Mouse (Mus musculus) A20 (cell line): Measurements from ENCODE around the gene Lrrc63.

Experiments used
- DNase-seq: peaks from one replicate; pipeline ENCODE4 v3.0.0-alpha.2; 2011; ENCODE audit warnings: low read depth, low spot score

Gene Lrrc63

DNA sequence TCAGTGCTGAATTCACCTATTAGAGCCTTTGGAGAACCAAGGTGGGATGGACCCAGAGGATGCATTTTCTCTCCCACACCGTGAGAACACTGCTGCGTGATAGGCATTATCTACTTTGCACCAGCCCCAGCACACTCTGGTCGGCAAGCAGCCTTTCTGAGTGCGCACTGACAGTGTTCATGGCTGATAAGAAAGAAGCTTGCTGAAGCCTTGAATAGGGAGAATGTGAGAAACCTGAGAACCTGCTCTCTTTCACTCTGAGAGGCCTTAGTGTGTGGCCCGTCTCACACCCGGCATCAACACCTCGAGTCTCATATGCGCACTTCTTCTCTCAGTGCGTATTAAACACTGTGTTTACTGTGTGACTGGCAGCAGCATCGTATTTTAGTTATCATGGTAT lies 7.8 kb upstream of the Lrrc63 start:
- no peak for DNase-seq

DNA sequence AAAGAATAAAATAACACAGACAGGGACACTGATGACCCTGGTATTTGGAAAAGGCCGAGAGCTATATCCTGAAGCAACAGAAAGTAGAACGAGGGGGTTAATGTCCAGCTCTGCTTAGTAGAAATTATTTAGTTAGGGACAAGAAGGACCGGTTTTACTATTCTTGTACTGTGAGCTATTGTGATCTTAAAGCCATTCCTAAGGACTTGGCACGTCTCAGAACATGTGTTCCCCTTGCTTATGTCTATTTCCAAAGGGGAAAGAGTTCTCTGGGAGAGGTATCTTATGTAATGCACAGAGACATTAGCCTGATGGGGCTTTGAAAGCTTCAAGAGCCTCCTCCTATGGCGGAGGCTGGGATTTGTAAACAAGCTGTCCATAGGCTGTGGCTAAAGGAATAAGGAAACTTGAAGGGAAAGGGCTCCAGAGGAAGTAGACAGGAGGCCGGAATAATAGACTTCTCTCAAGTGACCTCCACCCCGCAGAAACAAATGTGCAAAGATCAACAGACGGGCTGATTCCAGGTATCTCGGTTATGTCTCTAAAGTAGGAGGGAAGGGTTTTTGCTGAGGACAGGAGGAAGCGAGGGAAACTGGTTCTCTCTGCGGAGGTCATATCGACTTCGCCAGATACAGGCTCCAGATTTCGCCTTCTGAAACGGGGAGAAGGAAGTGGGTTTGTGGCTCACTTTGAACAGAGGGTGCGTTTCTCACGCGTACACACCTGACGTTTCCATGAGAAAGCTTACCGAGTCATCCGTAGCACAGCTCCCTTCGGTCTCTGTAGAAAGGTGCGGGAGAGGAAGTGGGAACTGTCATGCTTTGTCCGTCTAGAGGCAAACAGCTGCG lies 5.7 kb upstream of the Lrrc63 start:
- DNase-seq = peak; percentile 44

DNA sequence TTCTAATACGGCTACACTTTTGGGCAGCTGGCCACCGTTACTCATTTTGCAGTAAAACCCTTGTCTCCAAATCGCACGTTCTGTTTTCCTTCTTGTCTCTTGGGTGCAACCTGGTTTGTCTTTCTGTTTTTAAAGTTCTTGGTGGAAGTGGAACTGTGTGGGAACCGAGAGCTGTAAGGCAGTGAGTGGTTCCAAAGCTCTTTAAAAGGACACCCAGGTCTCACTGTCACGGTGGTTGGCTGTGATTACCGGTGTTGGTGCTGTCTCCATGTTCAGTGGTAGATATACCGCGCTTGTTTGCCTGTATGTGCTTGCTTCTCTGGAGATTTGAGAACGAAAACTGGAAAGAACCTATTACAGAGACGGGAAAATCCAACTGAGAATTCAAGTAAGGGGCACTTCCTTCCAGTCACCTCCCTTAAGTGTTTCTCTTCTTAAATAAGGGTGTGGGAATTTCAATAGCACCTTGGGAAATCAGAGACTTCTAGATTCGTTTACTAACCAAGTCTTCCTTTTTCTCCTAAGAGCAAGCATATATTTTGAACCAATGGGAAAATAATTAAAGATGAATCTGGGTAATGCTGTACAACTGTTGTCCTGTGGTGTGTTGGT lies 749 bp upstream of the Lrrc63 start:
- DNase-seq = no peak

DNA sequence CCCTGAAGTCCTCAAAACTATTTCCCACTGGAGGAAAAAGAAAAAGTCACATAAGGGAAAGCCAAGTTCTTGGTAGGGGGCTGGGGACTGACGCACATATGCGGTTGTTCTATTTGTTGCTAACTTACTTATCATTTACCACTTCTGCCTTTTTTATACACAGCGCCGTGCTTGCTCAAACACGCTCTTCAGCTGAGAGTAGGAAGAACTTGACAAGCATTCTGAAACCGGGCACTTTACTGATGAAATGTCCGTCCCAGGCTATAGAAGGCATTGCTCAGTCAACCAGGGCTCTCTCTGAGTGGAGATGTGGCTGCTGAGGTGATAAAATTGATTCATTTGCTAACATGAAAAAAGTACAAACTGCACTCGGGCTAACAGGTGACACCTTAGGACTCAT lies 9.0 kb downstream of the Lrrc63 start:
- DNase-seq = no peak

DNA sequence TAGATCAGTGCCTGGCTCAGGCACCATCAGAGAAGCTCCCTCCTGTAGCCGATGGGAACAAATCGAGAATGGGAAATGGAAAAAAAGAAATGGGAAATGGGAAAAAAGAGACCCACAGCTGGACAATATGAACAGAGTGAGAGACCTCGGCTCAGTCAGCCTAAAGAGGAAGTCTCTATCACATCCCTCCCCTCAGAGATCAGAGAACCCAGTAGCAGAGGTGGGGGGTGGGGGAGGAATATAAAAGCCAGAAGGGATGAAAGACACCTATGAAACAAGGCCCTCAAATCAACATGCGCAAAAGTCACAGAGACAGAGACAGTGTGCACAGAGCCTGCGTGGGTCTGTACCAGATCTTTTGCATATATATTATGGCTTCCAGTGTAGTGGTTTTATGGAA lies 27.7 kb downstream of the Lrrc63 start:
- no peak for DNase-seq

DNA sequence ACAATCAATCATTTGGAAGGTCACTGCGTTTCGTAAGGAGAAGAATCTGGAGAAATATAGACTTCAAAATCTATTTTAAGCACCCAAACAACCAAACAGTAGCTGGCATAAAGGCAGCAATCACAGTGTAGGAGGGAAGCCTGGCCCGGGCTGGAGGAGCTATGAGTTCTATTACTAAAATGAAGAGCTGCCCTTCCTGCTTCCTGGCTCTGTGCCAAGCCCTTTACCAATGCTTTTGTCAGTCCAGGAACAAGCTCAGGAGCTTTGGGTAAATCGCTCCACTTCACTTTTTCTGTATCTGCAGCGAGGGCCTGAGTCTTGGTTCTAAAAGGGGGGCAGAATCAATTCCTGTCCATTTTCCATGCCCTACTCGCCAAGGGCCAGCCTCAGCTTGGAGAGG lies 52.7 kb downstream of the Lrrc63 start:
- DNase-seq = no peak

DNA sequence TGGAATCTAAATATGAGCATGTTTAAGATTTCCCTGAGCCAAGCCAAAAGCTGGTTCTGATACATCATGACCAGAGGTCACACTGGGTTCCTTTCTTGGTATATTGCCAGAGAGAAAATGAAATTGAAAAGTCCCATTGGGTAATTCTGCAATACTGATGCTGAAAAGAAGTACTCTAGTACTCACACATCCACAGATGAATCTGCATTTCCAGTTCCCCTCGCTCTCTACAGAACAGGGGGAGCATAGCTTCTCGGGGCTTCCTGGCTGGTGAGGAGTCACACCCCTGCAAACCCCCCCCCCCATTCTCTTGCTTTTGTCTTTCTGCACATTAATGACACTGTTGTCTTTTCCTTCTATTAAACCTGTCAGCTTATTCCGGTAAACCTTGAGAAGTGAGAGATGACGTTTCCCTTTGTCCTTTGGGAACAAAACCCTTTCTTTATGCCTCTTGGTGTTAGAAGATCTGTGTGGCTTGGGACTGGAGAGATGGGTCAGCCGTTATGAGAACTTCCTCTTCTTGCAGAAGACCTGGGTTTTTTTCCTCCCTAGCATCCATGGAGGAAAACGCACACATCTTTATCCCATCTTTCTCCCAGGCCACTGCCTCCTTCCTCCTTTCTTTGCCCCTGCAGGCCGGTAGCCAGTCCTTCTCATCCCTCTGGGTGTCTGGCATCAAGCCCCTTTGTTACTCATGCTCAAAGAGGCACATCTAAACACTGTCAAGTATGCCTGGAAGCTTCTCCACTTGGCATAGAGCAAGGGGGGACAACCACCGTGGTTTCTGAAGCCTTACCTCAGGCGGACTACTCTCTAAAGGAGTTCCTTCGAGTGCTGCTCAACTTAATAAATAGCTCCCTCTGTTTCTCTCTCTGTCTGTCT lies 55.1 kb downstream of the Lrrc63 start:
- no peak for DNase-seq

DNA sequence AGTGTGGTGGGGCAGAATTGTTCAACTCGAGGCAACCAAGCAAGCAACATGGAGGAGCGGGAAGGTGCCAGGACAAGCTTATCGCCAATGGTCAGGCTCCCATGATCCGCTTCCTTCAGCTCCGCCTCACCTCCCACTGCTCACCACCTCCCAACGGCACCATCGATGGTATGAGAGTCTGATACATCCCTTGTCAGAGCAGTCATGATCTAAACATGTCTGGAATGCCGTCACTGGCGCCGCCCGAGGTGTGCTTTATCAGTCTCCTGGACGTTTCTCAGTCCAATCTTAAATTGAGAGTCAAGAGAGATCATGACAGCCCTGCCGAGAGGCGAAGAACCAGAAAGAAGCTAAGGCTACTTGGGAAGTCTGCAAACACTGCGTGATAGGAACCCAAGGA lies 59.6 kb downstream of the Lrrc63 start:
- no peak for DNase-seq

DNA sequence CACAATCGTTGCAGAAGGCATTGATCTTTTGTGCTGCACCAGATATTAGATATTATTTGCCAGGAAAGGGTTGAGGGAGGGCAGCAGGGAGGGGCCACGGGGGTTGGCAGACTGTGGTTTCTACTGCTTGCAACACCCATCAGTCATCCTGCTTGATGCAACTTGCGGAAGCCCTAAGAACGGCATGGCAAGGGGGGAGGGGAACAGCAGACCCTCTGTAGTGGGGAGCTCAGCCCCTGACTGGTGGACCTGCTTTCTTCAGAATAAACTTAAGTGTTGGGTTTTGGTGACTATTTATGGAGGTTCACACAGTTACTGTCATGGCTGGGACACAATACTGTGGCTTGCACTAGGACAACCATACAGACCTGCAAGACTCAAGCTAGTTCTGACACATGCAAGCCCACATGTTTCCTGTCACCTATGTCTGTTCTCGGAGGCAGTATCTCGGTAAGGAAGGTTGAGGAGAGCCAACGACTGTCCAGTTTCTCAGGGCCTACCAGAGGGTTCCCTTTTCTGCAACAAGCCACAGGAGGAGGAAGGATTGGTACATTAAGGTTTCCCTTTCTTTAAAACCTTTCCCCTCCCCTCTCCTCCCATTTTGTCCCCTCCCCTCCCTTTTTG lies 61.2 kb downstream of the Lrrc63 start:
- no peak for DNase-seq

DNA sequence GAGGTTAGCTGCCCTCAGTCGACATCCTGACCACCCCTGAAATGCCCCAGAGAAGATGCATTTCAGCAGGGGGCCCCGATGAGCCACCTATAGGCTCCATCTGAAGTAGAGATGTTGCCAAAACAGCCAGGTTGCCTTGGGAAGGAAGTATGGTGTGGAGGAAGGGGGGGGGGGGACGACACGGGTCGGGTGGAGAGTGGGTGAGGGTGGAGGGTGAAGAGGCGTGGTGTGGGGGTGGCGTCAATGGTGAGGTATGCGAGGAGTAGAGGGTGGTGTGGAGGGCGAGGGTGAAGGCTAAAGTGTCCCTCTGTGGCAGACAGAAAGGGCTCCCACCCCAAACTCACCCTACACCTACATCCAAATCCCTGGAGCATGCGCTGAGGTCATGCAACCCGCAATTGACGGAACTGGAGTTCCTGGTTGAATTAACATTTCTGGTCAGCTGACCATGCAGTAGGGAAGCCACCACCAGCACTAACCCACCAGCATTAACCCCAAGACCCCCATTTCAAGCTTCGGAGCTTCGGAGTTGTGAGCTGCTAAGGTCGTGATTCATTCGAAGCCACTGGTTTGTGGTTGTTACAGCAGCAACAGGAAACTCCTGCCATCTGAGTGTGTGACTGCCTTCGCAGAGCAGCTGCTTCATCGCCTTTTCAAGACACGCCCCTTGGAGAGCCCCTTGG lies 62.1 kb downstream of the Lrrc63 start:
- peak; percentile 19 for DNase-seq

DNA sequence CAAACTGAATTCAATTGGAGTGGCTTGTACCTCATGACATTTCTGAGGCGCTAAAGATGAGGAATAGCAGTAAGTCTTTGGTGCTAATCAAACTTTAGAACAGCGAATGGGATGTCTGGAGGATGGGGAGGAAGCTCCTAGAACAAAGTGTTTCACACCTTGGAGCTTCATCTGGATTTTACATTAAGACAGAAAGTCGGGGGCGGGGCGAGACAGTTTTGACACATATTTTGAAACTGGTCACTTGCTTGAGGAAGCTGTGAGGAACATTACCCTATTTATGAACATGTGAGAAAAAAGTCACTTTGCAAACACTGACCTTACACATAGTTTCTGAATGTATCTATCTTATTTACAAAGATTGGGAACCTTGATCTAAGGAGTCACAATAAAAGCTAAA lies 65.5 kb downstream of the Lrrc63 start:
- no peak for DNase-seq

DNA sequence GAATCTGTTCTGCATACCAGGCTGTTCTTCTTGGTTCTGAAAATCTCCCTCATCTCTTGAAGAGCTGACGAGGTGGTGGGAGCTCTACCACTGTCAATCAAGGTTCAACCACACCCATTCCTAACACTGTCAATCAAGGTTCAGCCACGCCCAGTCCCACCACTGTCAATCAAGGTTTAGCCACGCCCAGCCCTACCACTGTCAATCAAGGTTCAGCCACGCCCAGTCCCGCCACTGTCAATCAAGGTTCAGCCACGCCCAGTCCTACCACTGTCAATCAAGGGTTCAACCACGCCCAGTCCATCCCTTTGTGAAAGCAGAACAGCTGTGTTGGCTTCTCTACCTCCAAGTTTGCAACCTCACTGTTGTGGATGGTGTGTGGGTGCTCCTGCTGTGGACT lies 66.2 kb downstream of the Lrrc63 start:
- DNase-seq = peak; percentile 67

DNA sequence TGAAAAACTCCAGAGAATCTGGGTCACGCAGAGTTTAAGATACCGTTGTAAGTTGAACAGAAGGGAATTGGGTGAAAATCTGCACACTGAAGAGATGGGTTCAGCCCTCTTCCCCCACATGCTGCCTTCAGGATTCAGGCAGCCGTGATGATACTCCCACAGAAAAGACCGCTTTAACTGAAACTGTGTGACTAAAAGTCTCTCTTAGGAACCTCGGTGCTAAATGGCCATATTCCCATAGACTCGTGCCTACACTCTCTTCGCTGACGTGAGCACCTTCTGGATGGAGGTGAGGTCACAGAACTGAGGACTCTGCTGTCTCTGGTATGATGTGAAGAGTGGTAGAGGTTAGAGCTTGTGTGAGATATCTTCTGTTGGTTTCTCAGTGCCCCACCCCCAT lies 66.7 kb downstream of the Lrrc63 start:
- no peak for DNase-seq

DNA sequence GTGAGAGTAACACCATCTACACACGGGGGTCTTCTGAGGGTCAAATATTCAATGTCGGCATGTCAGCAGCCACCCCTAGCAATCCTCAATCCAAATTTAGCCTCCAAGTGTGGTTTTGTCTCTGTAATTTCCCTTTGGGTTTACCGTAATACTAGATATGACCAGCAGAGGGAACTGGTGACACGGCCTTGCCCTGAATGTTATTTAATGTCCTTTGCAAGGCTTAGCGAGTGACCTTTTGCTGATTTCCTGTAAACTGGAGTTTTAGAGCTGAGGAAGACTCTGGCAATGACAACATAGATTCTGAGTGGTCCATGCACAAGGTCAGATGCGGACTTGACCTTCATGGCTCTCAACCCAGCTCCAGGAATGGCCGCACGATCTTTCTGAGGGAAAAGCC lies 70.1 kb downstream of the Lrrc63 start:
- DNase-seq = peak; percentile 69

DNA sequence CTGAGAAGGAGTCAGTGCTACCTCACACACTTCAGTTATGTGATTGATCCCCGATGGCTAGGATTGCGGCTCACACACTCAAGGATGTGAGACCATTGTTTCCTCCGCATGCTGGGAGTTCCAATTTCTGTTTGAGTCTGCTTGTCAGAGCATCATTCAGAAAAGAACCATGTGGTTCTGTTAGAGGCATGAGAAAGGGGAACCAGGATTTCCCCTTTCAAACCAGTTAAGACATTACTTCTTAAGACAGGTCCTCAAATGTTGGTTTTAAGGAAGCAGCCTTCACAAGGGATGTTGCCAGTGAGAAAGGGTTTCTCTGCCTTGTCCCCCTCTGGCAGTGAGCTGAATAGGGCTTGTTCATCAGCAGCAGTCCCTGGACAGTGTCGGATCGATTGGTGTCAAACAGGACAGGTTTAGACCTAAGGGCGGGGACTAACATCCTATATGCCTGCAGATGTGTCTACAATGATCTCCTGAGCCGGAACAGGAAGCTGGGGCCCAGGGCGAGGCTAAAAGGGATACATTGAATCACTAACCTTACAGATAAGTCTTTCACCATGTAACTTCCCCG lies 73.7 kb downstream of the Lrrc63 start:
- DNase-seq = peak; percentile 86

DNA sequence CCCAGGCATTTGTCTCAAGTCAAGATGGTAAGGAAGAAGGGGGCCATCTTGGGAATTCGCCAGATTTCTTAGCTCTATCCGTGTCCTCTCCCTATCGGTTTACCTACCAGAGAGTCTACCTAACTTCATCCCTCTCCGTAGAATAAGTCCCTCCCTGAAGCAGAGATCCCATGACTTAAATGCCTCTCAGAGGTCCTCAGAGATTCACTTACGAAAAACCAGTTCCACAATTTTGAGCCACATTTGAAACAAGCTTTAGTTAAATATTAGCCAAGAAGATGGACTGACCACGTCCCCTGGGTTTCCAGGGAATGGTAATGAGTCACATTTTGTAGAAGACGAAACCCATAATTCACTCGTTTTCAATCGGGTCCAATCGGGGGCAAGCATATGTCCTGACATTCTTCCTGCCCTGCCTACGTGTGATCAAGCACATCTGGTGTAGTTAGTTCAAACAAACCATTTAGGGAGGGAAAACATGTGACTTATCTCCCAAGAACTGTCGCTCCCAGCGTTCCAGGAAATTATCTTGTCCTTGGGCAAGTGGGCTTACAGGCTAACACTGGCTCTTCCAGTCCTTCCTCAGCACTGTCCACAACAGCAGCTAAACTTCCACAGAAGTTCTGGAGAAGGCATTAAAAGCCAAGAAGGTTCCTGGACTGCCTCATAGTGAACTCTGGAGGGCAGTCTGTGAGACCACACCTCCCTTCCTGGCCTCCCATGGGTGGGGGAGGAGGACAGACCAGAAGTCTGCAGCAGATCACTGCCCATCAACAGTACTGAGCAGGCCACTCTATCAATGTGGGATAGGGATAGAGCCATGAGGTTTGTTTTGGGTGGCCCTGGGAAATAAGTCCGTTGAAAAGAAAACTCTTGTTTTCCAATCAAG lies 76.0 kb downstream of the Lrrc63 start:
- no peak for DNase-seq

DNA sequence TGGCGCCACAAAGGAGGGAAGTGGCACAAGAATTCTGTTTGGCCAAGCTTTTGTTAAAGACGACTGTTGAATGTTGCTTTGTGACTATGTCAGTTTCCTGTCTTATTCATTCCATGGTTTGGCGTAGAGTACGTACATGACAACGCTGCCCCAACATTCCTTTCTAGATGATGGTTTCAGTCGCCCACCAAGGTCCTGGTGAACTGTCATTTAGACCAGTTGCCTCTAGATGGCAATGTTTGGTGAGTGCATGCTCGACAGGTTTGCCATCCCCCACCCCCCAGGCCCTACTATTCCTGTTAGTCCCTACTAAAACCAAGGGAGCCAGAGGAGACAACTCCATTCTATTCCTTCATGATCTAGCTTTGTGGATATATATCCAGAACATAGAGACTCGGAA lies 78.2 kb downstream of the Lrrc63 start:
- DNase-seq = peak; percentile 32

DNA sequence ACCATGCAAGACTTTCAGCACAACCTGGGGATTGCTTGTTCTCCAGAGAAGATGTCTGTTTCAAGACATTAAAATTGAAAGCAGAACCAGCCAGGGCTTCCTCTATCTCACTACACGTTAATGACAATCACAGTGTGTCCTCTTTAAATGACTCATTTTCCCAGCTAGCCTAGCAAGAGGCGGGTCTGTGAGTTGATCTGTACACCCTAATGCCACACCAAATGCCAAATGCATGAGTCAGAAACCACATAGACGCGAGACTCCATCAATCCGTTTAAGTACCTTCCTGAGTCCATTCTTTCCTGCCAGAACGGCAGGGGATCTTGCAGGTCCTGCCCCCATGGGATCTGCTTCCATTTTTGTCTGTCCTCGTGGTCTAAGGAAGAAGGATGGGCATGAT lies 85.5 kb downstream of the Lrrc63 start:
- DNase-seq = peak; percentile 82

DNA sequence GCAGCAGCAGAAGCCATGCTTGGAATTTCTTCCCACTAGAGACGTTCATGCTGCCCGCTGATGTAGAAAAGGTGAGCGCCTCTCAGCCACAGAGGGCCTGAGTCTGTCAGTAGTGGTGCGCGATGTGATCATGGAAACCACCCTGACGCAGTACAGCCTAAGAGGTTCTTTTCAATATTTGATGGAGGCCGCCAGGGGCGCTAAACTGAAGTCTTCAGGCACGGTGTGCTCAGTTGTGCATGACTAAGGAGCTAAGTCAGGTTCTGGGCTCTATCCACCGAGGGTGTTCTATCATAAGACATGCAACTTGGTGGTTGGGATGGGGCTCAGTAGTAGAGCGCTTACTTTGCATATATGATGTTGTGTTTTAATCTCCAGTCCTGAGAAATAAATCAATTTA lies 95.2 kb downstream of the Lrrc63 start:
- DNase-seq = no peak
